Mouse (Mus musculus): ENCODE results near the gene Ybx1. TPM values are rescaled to one million over a fixed set of nuclear protein-coding genes. Genes with fewer than 3 reads are reported as not detected.
A peak's percentile ranks its signal among the peaks of the same experiment; 100 is the strongest.

The Ybx1 gene
- polyA plus RNA-seq, 1 experiment from 2014 or later, result 330 TPM

- peaks cover 3% of the 10 kb centered on the region; the same call in 1 of the 2 replicates for H3K4me1 ChIP-seq (replicated peaks; ENCODE audit: control insufficient read depth, insufficient read depth)
- peak within 1 kb of the TSS; percentile 67 for H3K9ac ChIP-seq (ENCODE audit: low read length)
- peak within 1 kb of the TSS; percentile 78 for H3K27ac ChIP-seq (replicated peaks)
- peak within 1 kb of the TSS; percentile 81 for H3K4me2 ChIP-seq (replicated peaks; ENCODE audit: low read depth)
- peak; percentile 97 for DNase-seq (ENCODE audit: low spot score)
- peaks cover 9% of the 10 kb centered on the region; the same call in 1 of the 2 replicates for H3K36me3 ChIP-seq (ENCODE audit: control insufficient read depth, insufficient read depth, low read length)
- WGBS, result under 1% methylated on average over 44 of the region's 44 CpGs
- peak within 1 kb of the TSS; percentile 65 for H3K4me3 ChIP-seq (ENCODE audit: low read depth, low read length)
- ATAC-seq (ENCODE audit: low FRiP score, low TSS enrichment), result peak; percentile 98
- no peaks in the 10 kb centered on the region for H3K9me3 ChIP-seq (ENCODE audit: control insufficient read depth, low read length)
- TF ChIP-seq EP300 (optimal IDR thresholded peaks at IDR 0.05) (no peak), CTCF (IDR thresholded peaks at IDR 0.05; ENCODE audit: low read depth) (0 out of 2 replicates have a peak, but pooled peaks have one; percentile 17)
- H3K27me3 ChIP-seq (ENCODE audit: control insufficient read depth, insufficient read depth, low read length), result no peaks in the 10 kb centered on the region
Measured at GRCm38 (mm10) chr4:119320131-119320830, 25.9 kb upstream of the Ybx1 start, which contains the start of gene Ppih. Gene Ppih, minus strand, starts transcription at chr4:119320546.

- 78% methylated on average over 1 of the region's 1 CpGs for WGBS
- Histone ChIP-seq H3K9ac (ENCODE audit: low read length) (no peak overlapping the region), H3K36me3 (ENCODE audit: control insufficient read depth, insufficient read depth, low read length) (peaks cover 9% of the 10 kb centered on the region; the same call in 1 of the 2 replicates)
Measured at GRCm38 (mm10) chr4:119313756-119314155, 19.4 kb upstream of the Ybx1 start.

GRCm38 (mm10) chr4:119305418-119305817 lies 11.0 kb upstream of the Ybx1 start:
- no peak overlapping the region for H3K4me3 ChIP-seq (ENCODE audit: low read depth, low read length)
- no peak for DNase-seq (ENCODE audit: low spot score)
- WGBS, result 81% methylated on average over 5 of the region's 5 CpGs
- TF ChIP-seq CTCF (IDR thresholded peaks at IDR 0.05; ENCODE audit: low read depth), result no peak
- TF ChIP-seq EP300 (optimal IDR thresholded peaks at IDR 0.05), result no peak
- no peaks in the 10 kb centered on the region for H3K9me3 ChIP-seq (ENCODE audit: control insufficient read depth, low read length)
- no peak for ATAC-seq (ENCODE audit: low FRiP score, low TSS enrichment)
- H3K27ac ChIP-seq (replicated peaks), result no peak overlapping the region
- no peaks in the 10 kb centered on the region for H3K4me1 ChIP-seq (replicated peaks; ENCODE audit: control insufficient read depth, insufficient read depth)
- H3K4me2 ChIP-seq (replicated peaks; ENCODE audit: low read depth), result no peak overlapping the region
- H3K9ac ChIP-seq (ENCODE audit: low read length), result no peak overlapping the region
- 0 out of 2 replicates have a peak, but pooled peaks cover 2% of the 10 kb centered on the region for H3K36me3 ChIP-seq (ENCODE audit: control insufficient read depth, insufficient read depth, low read length)
- H3K27me3 ChIP-seq (ENCODE audit: control insufficient read depth, insufficient read depth, low read length), result no peaks in the 10 kb centered on the region

More at GRCm38 (mm10) chr4:119313756-119314155, 19.4 kb upstream of the Ybx1 start:
- no peak overlapping the region for H3K27ac ChIP-seq (replicated peaks)
- no peak overlapping the region for H3K4me3 ChIP-seq (ENCODE audit: low read depth, low read length)
- no peaks in the 10 kb centered on the region for H3K4me1 ChIP-seq (replicated peaks; ENCODE audit: control insufficient read depth, insufficient read depth)
- H3K9me3 ChIP-seq (ENCODE audit: control insufficient read depth, low read length), result no peaks in the 10 kb centered on the region
- H3K27me3 ChIP-seq (ENCODE audit: control insufficient read depth, insufficient read depth, low read length), result no peaks in the 10 kb centered on the region
- no peak overlapping the region for H3K4me2 ChIP-seq (replicated peaks; ENCODE audit: low read depth)
- TF ChIP-seq EP300 (optimal IDR thresholded peaks at IDR 0.05) (no peak), CTCF (IDR thresholded peaks at IDR 0.05; ENCODE audit: low read depth) (no peak)
- DNase-seq (ENCODE audit: low spot score), result no peak
- ATAC-seq (ENCODE audit: low FRiP score, low TSS enrichment), result no peak

- no peak overlapping the region for H3K4me3 ChIP-seq (ENCODE audit: low read depth, low read length)
- H3K9ac ChIP-seq (ENCODE audit: low read length), result no peak overlapping the region
- no peaks in the 10 kb centered on the region for H3K9me3 ChIP-seq (ENCODE audit: control insufficient read depth, low read length)
- no peaks in the 10 kb centered on the region for H3K4me1 ChIP-seq (replicated peaks; ENCODE audit: control insufficient read depth, insufficient read depth)
- H3K36me3 ChIP-seq (ENCODE audit: control insufficient read depth, insufficient read depth, low read length), result 0 out of 2 replicates have a peak, but pooled peaks cover 2% of the 10 kb centered on the region
- ATAC-seq (ENCODE audit: low FRiP score, low TSS enrichment), result no peak
- DNase-seq (ENCODE audit: low spot score), result no peak
- no peak overlapping the region for H3K4me2 ChIP-seq (replicated peaks; ENCODE audit: low read depth)
- TF ChIP-seq CTCF (IDR thresholded peaks at IDR 0.05; ENCODE audit: low read depth) (no peak), EP300 (optimal IDR thresholded peaks at IDR 0.05) (no peak)
- H3K27ac ChIP-seq (replicated peaks), result no peak overlapping the region
- WGBS, result 87% methylated on average over 8 of the region's 8 CpGs
- no peaks in the 10 kb centered on the region for H3K27me3 ChIP-seq (ENCODE audit: control insufficient read depth, insufficient read depth, low read length)
Measured at GRCm38 (mm10) chr4:119303291-119303690, 8.9 kb upstream of the Ybx1 start.

- 59% methylated on average over 3 of the region's 3 CpGs for WGBS
- no peak for DNase-seq (ENCODE audit: low spot score)
- Histone ChIP-seq H3K4me3 (ENCODE audit: low read depth, low read length) (no peak overlapping the region), H3K36me3 (ENCODE audit: control insufficient read depth, insufficient read depth, low read length) (no peaks in the 10 kb centered on the region), H3K27ac (replicated peaks) (no peak overlapping the region), H3K9ac (ENCODE audit: low read length) (no peak overlapping the region), H3K9me3 (ENCODE audit: control insufficient read depth, low read length) (no peaks in the 10 kb centered on the region), H3K27me3 (ENCODE audit: control insufficient read depth, insufficient read depth, low read length) (no peaks in the 10 kb centered on the region), H3K4me2 (replicated peaks; ENCODE audit: low read depth) (no peak overlapping the region), H3K4me1 (replicated peaks; ENCODE audit: control insufficient read depth, insufficient read depth) (no peaks in the 10 kb centered on the region)
- TF ChIP-seq CTCF (IDR thresholded peaks at IDR 0.05; ENCODE audit: low read depth) (no peak), EP300 (optimal IDR thresholded peaks at IDR 0.05) (no peak)
- no peak for ATAC-seq (ENCODE audit: low FRiP score, low TSS enrichment)
Measured at GRCm38 (mm10) chr4:119301777-119302176, 7.4 kb upstream of the Ybx1 start.

- no peaks in the 10 kb centered on the region for H3K4me1 ChIP-seq (replicated peaks; ENCODE audit: control insufficient read depth, insufficient read depth)
- no peak for ATAC-seq (ENCODE audit: low FRiP score, low TSS enrichment)
Measured at GRCm38 (mm10) chr4:119300761-119301160, 6.4 kb upstream of the Ybx1 start.

More at GRCm38 (mm10) chr4:119300761-119301160, 6.4 kb upstream of the Ybx1 start:
- Histone ChIP-seq H3K9me3 (ENCODE audit: control insufficient read depth, low read length) (no peaks in the 10 kb centered on the region), H3K4me2 (replicated peaks; ENCODE audit: low read depth) (no peak overlapping the region), H3K9ac (ENCODE audit: low read length) (no peak overlapping the region), H3K27ac (replicated peaks) (no peak overlapping the region), H3K27me3 (ENCODE audit: control insufficient read depth, insufficient read depth, low read length) (no peaks in the 10 kb centered on the region), H3K36me3 (ENCODE audit: control insufficient read depth, insufficient read depth, low read length) (no peaks in the 10 kb centered on the region), H3K4me3 (ENCODE audit: low read depth, low read length) (no peak overlapping the region)
- no peak for DNase-seq (ENCODE audit: low spot score)
- 94% methylated on average over 3 of the region's 3 CpGs for WGBS
- TF ChIP-seq EP300 (optimal IDR thresholded peaks at IDR 0.05) (no peak), CTCF (IDR thresholded peaks at IDR 0.05; ENCODE audit: low read depth) (no peak)
